Mouse (Mus musculus) hindbrain, embryonic 14.5 days (tissue): ENCODE results near the gene Abca5. TPM values are rescaled to one million over a fixed set of nuclear protein-coding genes. Genes with fewer than 3 reads are reported as not detected.

Experiments
- ATAC-seq: fragments of 200-750 bp; cut with Nextera tagmentation; 2 replicates; pipeline ENCODE4 v1.8.0; 2017; ENCODE audit warnings: moderate number of reproducible peaks, mild to moderate bottlenecking, moderate TSS enrichment, moderate library complexity; ENCODE audit not compliant: low FRiP score
- DNase-seq: peaks from one replicate; pipeline ENCODE4 v3.0.0-alpha.2; 2015; ENCODE audit warnings: low spot score
- H3K27ac ChIP-seq: fragments of 300-500 bp; sonication (generic); 2 replicates; pipeline ENCODE4 v1.5.1; 2014; ENCODE audit warnings: mild to moderate bottlenecking, moderate library complexity
- H3K27me3 ChIP-seq: fragments of 300-500 bp; sonication (generic); 2 replicates; pipeline ENCODE4 v1.6.1; 2014; ENCODE audit warnings: mild to moderate bottlenecking, low read length, mixed read lengths; ENCODE audit not compliant: control insufficient read depth, insufficient read depth
- H3K36me3 ChIP-seq: fragments of 300-500 bp; sonication (generic); replicated peaks from 2 replicates; pipeline ENCODE4 v1.6.1; 2014; ENCODE audit not compliant: control insufficient read depth, insufficient read depth
- H3K4me1 ChIP-seq: fragments of 300-500 bp; sonication (generic); replicated peaks from 2 replicates; pipeline ENCODE4 v1.6.1; 2014; ENCODE audit warnings: antibody characterized with exemption, low read length, mixed read lengths; ENCODE audit not compliant: control insufficient read depth, insufficient read depth
- H3K4me2 ChIP-seq: fragments of 300-500 bp; sonication (generic); replicated peaks from 2 replicates; pipeline ENCODE4 v1.6.1; 2014; ENCODE audit warnings: mild to moderate bottlenecking, moderate library complexity
- H3K4me3 ChIP-seq: fragments of 300-500 bp; sonication (generic); replicated peaks from 2 replicates; pipeline ENCODE4 v1.5.1; 2014; ENCODE audit warnings: mild to moderate bottlenecking, low read length
- H3K9ac ChIP-seq: fragments of 300-500 bp; sonication (generic); 2 replicates; pipeline ENCODE4 v1.6.1; 2014
- H3K9me3 ChIP-seq: fragments of 300-500 bp; sonication (generic); 2 replicates; pipeline ENCODE4 v1.6.1; 2016; ENCODE audit warnings: low read length; ENCODE audit not compliant: control insufficient read depth
- WGBS: fragments of 180-500 bp; shearing (Covaris S2); extraction: QIAGEN DNeasy Blood & Tissue Kit; methylation state at CpG from one replicate; pipeline ENCODE4 v1.1.7; 2014; 5-methylcytosine and 5-hydroxymethylcytosine counted together
- polyA plus RNA-seq: library from polyadenylated mRNA; unstranded; fragments of >200 nt; fragmentation: Nextera tagmentation; extraction: Ambion mirVana; gene quantifications from 2 replicates; pipeline ENCODE4 v1.2.1, GENCODE M21; 2014

Gene Abca5
- 15.7 and 18.1 TPM in 2 replicates for polyA plus RNA-seq

GRCm38 (mm10) chr11:110337289-110338245, at the start of gene Abca5:
Abca5 (minus strand) TSS chr11:110337716.
- Histone ChIP-seq H3K4me2 (peak within 1 kb of the TSS; percentile 60), H3K9ac (peak within 1 kb of the TSS; percentile 82), H3K36me3 (no peaks in the 10 kb centered on the region), H3K27ac (peak within 1 kb of the TSS; percentile 77; the same call in 1 of the 2 replicates), H3K9me3 (no peaks in the 10 kb centered on the region), H3K4me1 (no peaks in the 10 kb centered on the region), H3K27me3 (no peaks in the 10 kb centered on the region), H3K4me3 (peak within 1 kb of the TSS; percentile 76)
- under 1% methylated on average over 78 of the region's 95 CpGs for WGBS
- DNase-seq: peak; percentile 92
- peak; percentile 92 for ATAC-seq

- DNase-seq: no peak
- H3K4me3 ChIP-seq: no peak overlapping the region
- H3K9me3 ChIP-seq: no peaks in the 10 kb centered on the region
- H3K27me3 ChIP-seq: no peaks in the 10 kb centered on the region
- H3K4me2 ChIP-seq: no peak overlapping the region
- no peak overlapping the region for H3K9ac ChIP-seq
- H3K36me3 ChIP-seq: no peaks in the 10 kb centered on the region
- no peaks in the 10 kb centered on the region for H3K4me1 ChIP-seq
- H3K27ac ChIP-seq: no peak overlapping the region
- WGBS: 91% methylated on average over 2 of the region's 2 CpGs
- ATAC-seq: no peak
Observed at GRCm38 (mm10) chr11:110385487-110385886, 48.0 kb upstream of the Abca5 start.

DNA sequence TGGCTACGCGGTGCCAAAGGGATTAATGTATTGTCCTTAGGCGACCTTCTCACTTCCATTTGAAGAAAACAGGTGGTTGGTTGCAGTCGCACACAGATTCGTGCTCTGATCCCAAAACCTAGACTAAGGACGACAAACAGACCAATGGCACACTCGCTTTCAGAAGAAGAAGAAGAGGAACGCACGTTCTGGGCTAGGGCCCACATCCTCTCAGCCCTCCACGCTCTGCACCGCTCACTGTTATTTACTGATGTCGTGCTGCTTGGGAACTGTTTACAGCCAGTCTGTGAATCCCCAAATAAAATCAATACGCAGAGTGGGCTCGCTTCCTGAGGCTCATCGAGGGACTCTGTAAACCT, 42.8 kb upstream of the Abca5 start:
- Histone ChIP-seq H3K27ac (no peak overlapping the region), H3K36me3 (no peaks in the 10 kb centered on the region), H3K9me3 (no peaks in the 10 kb centered on the region), H3K4me1 (no peaks in the 10 kb centered on the region), H3K27me3 (no peaks in the 10 kb centered on the region), H3K9ac (no peak overlapping the region), H3K4me3 (peak overlapping the region; percentile 18), H3K4me2 (peak overlapping the region; percentile 47)
- ATAC-seq (no peak), DNase-seq (no peak)
- 41% methylated on average over 15 of the region's 15 CpGs for WGBS

- H3K9ac ChIP-seq: 0 out of 2 replicates have a peak overlapping the region, but pooled peaks have one; percentile 2
- no peaks in the 10 kb centered on the region for H3K9me3 ChIP-seq
- DNase-seq: no peak
- no peak overlapping the region for H3K27ac ChIP-seq
- no peaks in the 10 kb centered on the region for H3K4me1 ChIP-seq
- ATAC-seq: peak; percentile 40; the same call in 1 of the 2 replicates
- no peaks in the 10 kb centered on the region for H3K27me3 ChIP-seq
- H3K4me3 ChIP-seq: peak overlapping the region; percentile 18
- no peaks in the 10 kb centered on the region for H3K36me3 ChIP-seq
- peak overlapping the region; percentile 47 for H3K4me2 ChIP-seq
- WGBS: 19% methylated on average over 20 of the region's 20 CpGs
Observed at GRCm38 (mm10) chr11:110379661-110380309, 42.3 kb upstream of the Abca5 start.

GRCm38 (mm10) chr11:110374036-110374435, 36.5 kb upstream of the Abca5 start:
- DNase-seq (no peak), ATAC-seq (no peak)
- H3K36me3 ChIP-seq: no peaks in the 10 kb centered on the region
- H3K9ac ChIP-seq: no peak overlapping the region
- no peak overlapping the region for H3K27ac ChIP-seq
- H3K27me3 ChIP-seq: no peaks in the 10 kb centered on the region; the same call in 1 of the 2 replicates
- no peak overlapping the region for H3K4me3 ChIP-seq
- no peaks in the 10 kb centered on the region for H3K4me1 ChIP-seq
- H3K4me2 ChIP-seq: no peak overlapping the region
- WGBS: 81% methylated on average over 9 of the region's 9 CpGs
- H3K9me3 ChIP-seq: no peaks in the 10 kb centered on the region

- ATAC-seq: no peak
- H3K27ac ChIP-seq: no peak overlapping the region
- no peaks in the 10 kb centered on the region for H3K36me3 ChIP-seq
- no peak overlapping the region for H3K4me2 ChIP-seq
- H3K4me1 ChIP-seq: no peaks in the 10 kb centered on the region
- no peak overlapping the region for H3K9ac ChIP-seq
- no peak overlapping the region for H3K4me3 ChIP-seq
- no peaks in the 10 kb centered on the region; the same call in 1 of the 2 replicates for H3K27me3 ChIP-seq
- DNase-seq: no peak
- WGBS: 83% methylated on average over 14 of the region's 15 CpGs
- H3K9me3 ChIP-seq: no peaks in the 10 kb centered on the region
Observed at GRCm38 (mm10) chr11:110372266-110372954, 34.9 kb upstream of the Abca5 start.

DNA sequence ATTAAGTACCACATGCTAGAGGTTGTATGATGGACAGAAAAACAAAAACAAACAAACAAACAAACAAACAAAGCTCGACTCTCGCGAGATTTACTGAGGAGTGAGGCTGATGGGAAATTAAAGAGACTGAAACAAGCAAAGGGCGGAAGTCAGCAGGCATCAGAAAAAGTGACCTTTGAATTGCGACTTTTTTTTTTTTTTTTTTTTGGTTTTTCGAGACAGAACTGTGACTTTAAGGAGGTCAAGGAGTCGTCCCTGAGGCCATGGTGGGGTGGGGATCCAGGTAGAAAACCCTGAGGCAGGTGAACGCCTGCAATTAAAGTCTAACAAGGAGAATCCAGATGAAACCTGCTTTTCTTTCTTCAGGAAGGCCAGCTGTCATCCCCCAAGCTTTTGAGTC, 34.3 kb upstream of the Abca5 start:
- Histone ChIP-seq H3K9ac (no peak overlapping the region), H3K4me3 (no peak overlapping the region), H3K36me3 (no peaks in the 10 kb centered on the region), H3K27me3 (no peaks in the 10 kb centered on the region; the same call in 1 of the 2 replicates), H3K4me1 (no peaks in the 10 kb centered on the region), H3K9me3 (no peaks in the 10 kb centered on the region), H3K27ac (no peak overlapping the region), H3K4me2 (no peak overlapping the region)
- ATAC-seq (no peak), DNase-seq (no peak)
- 73% methylated on average over 8 of the region's 8 CpGs for WGBS

DNA sequence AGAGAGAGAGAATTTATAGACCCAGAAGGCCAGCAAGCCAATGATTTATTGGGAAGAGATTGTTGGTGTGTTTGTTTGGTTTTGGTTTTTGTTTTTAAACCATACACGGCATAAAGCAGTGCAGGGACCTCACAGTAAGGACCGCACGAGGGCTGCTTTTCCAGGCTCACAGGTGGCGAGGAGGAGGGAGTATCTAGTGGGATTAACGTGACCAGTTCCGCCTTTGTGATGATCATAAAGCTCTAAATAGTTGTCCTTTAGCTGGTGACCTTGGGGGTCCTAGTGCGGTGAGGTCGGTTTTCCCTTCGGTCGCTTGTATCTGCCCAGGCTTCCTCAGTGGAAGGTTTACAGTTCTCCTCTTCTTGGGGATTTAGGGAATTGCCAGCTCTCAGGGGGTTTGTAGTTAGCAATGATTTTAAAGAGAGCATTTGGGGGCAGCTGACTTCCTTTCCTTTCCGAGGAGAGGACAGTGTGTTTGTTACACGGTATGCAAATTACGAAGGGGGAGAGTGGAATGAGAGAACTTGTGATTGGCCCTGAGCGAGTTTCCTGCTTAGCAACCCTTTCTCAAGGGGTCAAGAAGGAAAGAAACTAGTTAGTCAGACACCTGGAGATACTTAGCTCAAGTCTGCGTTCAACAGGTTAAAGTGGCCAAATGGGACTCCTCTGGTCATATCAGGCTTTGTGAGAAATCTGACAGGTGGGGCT, 31.9 kb upstream of the Abca5 start:
- no peak for ATAC-seq
- Histone ChIP-seq H3K36me3 (no peaks in the 10 kb centered on the region), H3K9me3 (no peaks in the 10 kb centered on the region), H3K4me1 (no peaks in the 10 kb centered on the region), H3K9ac (no peak overlapping the region), H3K27me3 (no peaks in the 10 kb centered on the region; the same call in 1 of the 2 replicates), H3K4me2 (no peak overlapping the region), H3K4me3 (no peak overlapping the region), H3K27ac (no peak overlapping the region)
- 26% methylated on average over 15 of the region's 15 CpGs for WGBS
- no peak for DNase-seq
